In the genomic region with DNA sequence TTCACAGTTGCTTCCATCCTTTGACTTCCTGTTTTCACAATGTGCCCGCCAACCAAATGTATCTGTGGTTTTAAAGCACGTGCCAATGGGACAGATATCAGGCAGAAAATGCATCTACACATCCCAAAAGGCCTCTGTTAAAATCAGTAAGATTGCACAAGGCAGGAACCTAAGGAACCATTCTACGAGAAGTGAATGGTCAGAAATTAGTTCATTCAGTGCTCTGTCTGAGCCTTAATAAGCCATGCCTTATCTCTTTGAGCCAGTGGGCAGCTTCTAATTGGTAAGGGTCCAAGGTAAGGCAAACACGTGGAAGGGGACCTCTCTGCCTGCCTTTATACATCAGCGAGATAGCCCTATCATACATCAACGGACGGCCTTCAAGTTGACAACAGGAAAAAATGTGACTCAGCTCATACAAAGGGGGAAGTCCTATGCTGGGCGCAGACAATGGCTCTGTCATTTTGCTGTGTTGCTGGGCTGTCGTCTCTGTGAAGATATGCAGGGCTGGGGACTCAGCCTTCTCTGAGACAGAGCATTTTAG, we compare ENCODE assay signal across 12 mouse cellular contexts.
DNase-seq lines count a peak whose midpoint lies in the region; ATAC-seq and TF ChIP-seq lines count a peak whose summit lies in the region.
"Had no signal": no experiment of that assay in that cellular context is flagged by ENCODE, and none has a peak within 500 bp of the region (broad histone marks: within the 10 kb centered on the region; RNA-seq: fewer than 3 reads in every experiment).

No protein-coding gene starts in this region.

- no peak for TF ChIP-seq RAD21 in MEL (IDR thresholded peaks at IDR 0.05; ENCODE audit: low read depth, low read length)

- peak; percentile 87 to 92 for TF ChIP-seq EP300 in MEL (IDR thresholded peaks at IDR 0.05; ENCODE audit: low read depth in 1 of 2, low read length in 2 of 2)

- H3K4me2 ChIP-seq in forebrain, embryonic 13.5 days = no peak overlapping the region
- H3K4me2 ChIP-seq: forebrain, embryonic 12.5 days; neural tube, embryonic 13.5 days had no signal

- H3K36me3 ChIP-seq in MEL (ENCODE audit: control insufficient read depth in 1 of 2, insufficient read depth in 2 of 2, low read length in 2 of 2) = peaks cover 0 to 60% of the 10 kb centered on the region in 2 experiments; a peak in 2 of 4 replicates
- H3K36me3 ChIP-seq in forebrain, embryonic 13.5 days (ENCODE audit: poor library complexity, severe bottlenecking) = no peaks in the 10 kb centered on the region
- H3K36me3 ChIP-seq: forebrain, embryonic 12.5 days; limb, embryonic 10.5 days; neural tube, embryonic 13.5 days had no signal

- TF ChIP-seq POLR2A in MEL (IDR thresholded peaks at IDR 0.05; ENCODE audit: control insufficient read depth in 1 of 2, insufficient read depth in 1 of 2, low read depth in 1 of 2, low read length in 2 of 2, poor library complexity in 1 of 2) = peak in 1 of 2 experiments; percentile 49; a peak in 1 of 4 replicates

- peak overlapping the region in 1 of 2 experiments; percentile 14; a peak in 1 of 4 replicates for H3K4me3 ChIP-seq in MEL (ENCODE audit: control insufficient read depth in 1 of 2, insufficient read depth in 1 of 2, low read depth in 2 of 2, low read length in 2 of 2)
- no peak overlapping the region for H3K4me3 ChIP-seq in forebrain, embryonic 13.5 days
- H3K4me3 ChIP-seq: forebrain, embryonic 12.5 days; limb, embryonic 10.5 days; neural tube, embryonic 13.5 days had no signal

- DNase-seq in kidney, postnatal 10 days = peak; percentile 10
- DNase-seq in kidney, postnatal 25 days = no peak
- DNase-seq in MEL (ENCODE audit: low read depth, low spot score) = peak; percentile 95
- peak; percentile 14 for DNase-seq in lung, postnatal 36 days
- no peak for DNase-seq in left cerebral cortex, postnatal 10 days (ENCODE audit: extremely low spot score in 1 of 2, low spot score in 2 of 2)
- no peak for DNase-seq in thymus, postnatal 4 days

- intact Hi-C loops in left cerebral cortex, postnatal 10 days (cut with DNase I) = no loop called here

- H3K27ac ChIP-seq in MEL (ENCODE audit: control insufficient read depth, low read depth, low read length) = peak overlapping the region; percentile 100
- H3K27ac ChIP-seq in forebrain, embryonic 13.5 days = no peak overlapping the region
- H3K27ac ChIP-seq: forebrain, embryonic 12.5 days; limb, embryonic 10.5 days; neural tube, embryonic 13.5 days had no signal

- no peaks in the 10 kb centered on the region for H3K9me3 ChIP-seq in MEL (replicated peaks; ENCODE audit: insufficient read depth, low read length)
- H3K9me3 ChIP-seq in forebrain, embryonic 13.5 days (replicated peaks) = no peaks in the 10 kb centered on the region
- H3K9me3 ChIP-seq: forebrain, embryonic 12.5 days; limb, embryonic 10.5 days; neural tube, embryonic 13.5 days had no signal

- peaks cover 46 to 54% of the 10 kb centered on the region in 2 experiments for H3K4me1 ChIP-seq in MEL (ENCODE audit: control insufficient read depth in 1 of 2, insufficient read depth in 2 of 2, low read length in 2 of 2)
- H3K4me1 ChIP-seq in forebrain, embryonic 13.5 days = no peaks in the 10 kb centered on the region
- H3K4me1 ChIP-seq: forebrain, embryonic 12.5 days; limb, embryonic 10.5 days; neural tube, embryonic 13.5 days had no signal

- ATAC-seq in common myeloid progenitor, adult 5-6 weeks (replicated peaks; ENCODE audit: low read depth, poor library complexity, severe bottlenecking) = peak; percentile 63
- no peak for ATAC-seq in forebrain, embryonic 13.5 days
- ATAC-seq: Patski had no signal

- no peaks in the 10 kb centered on the region for H3K27me3 ChIP-seq in MEL (ENCODE audit: control insufficient read depth in 1 of 2, insufficient read depth in 2 of 2, low read length in 2 of 2)
- H3K27me3 ChIP-seq in forebrain, embryonic 13.5 days = no peaks in the 10 kb centered on the region
- H3K27me3 ChIP-seq: forebrain, embryonic 12.5 days; neural tube, embryonic 13.5 days; Patski had no signal

- no peaks in the 10 kb centered on the region; the same call in 1 of the 2 replicates for H3K79me2 ChIP-seq in MEL (ENCODE audit: control insufficient read depth, insufficient read depth, low read length, poor library complexity)

- WGBS in forebrain, embryonic 13.5 days = 72% methylated on average over 9 of the region's 9 CpGs

- H3K9ac ChIP-seq in MEL (ENCODE audit: control insufficient read depth, low read depth, low read length, poor library complexity, severe bottlenecking) = peak overlapping the region; percentile 65
- no peak overlapping the region for H3K9ac ChIP-seq in forebrain, embryonic 13.5 days
- H3K9ac ChIP-seq: forebrain, embryonic 12.5 days; neural tube, embryonic 13.5 days had no signal

- TF ChIP-seq CTCF in MEL (IDR thresholded peaks at IDR 0.05 in 2 of 3, conservative IDR thresholded peaks at IDR 0.05 in 1 of 3; ENCODE audit: control insufficient read depth in 1 of 3, insufficient read depth in 1 of 3, low read depth in 2 of 3, low read length in 3 of 3, poor library complexity in 1 of 3, severe bottlenecking in 1 of 3) = no peak

TF ChIP-seq in MEL, 35 proteins besides CTCF, POLR2A, EP300 and RAD21:
- TF ChIP-seq KAT2A (conservative IDR thresholded peaks at IDR 0.05; ENCODE audit: low read depth, low read length) = peak; percentile 64
- TF ChIP-seq SIN3A (IDR thresholded peaks at IDR 0.05; ENCODE audit: low read length) = peak; percentile 89
- TF ChIP-seq UBTF (IDR thresholded peaks at IDR 0.05; ENCODE audit: borderline replicate concordance, insufficient read depth, low read depth, low read length) = no peak
- TF ChIP-seq USF1 (IDR thresholded peaks at IDR 0.05; ENCODE audit: low read depth, low read length) = peak; percentile 82
- no peak for TF ChIP-seq POLR2AphosphoS5 (IDR thresholded peaks at IDR 0.05; ENCODE audit: borderline replicate concordance, low read depth, low read length)
- TF ChIP-seq NELFE (IDR thresholded peaks at IDR 0.05; ENCODE audit: low read depth, low read length) = peak; percentile 54
- peak; percentile 90 for TF ChIP-seq RCOR1 (IDR thresholded peaks at IDR 0.05; ENCODE audit: low read depth, low read length)
- TF ChIP-seq TBP (IDR thresholded peaks at IDR 0.05; ENCODE audit: low read depth, low read length) = peak; percentile 77
- TF ChIP-seq MYB (IDR thresholded peaks at IDR 0.05; ENCODE audit: low read depth, low read length) = peak; percentile 55
- peak; percentile 95 for TF ChIP-seq E2F4 (IDR thresholded peaks at IDR 0.05; ENCODE audit: borderline replicate concordance, low read depth, low read length)
- peak; percentile 100 for TF ChIP-seq BHLHE40 (IDR thresholded peaks at IDR 0.05; ENCODE audit: borderline replicate concordance, low read depth, low read length)
- peak; percentile 98 for TF ChIP-seq MAX (IDR thresholded peaks at IDR 0.05; ENCODE audit: low read length)
- TF ChIP-seq ETS1 (IDR thresholded peaks at IDR 0.05; ENCODE audit: low read depth, low read length) = peak; percentile 94
- 0 out of 2 replicates have a peak, but pooled peaks have one; percentile 15 for TF ChIP-seq GABPA (IDR thresholded peaks at IDR 0.05; ENCODE audit: low read depth, low read length)
- TF ChIP-seq HCFC1 (IDR thresholded peaks at IDR 0.05; ENCODE audit: low read depth, low read length) = peak; percentile 65
- peak; percentile 93 for TF ChIP-seq GATA1 (IDR thresholded peaks at IDR 0.05; ENCODE audit: low read depth, low read length)
- peak; percentile 98 for TF ChIP-seq MYC (IDR thresholded peaks at IDR 0.05; ENCODE audit: low read depth, low read length)
- peak; percentile 90 for TF ChIP-seq TAL1 (IDR thresholded peaks at IDR 0.05; ENCODE audit: low read length)
- TF ChIP-seq ZC3H11A (IDR thresholded peaks at IDR 0.05; ENCODE audit: low read depth, low read length) = no peak; the same call in 1 of the 2 replicates
- TF ChIP-seq POLR2AphosphoS2 (IDR thresholded peaks at IDR 0.05; ENCODE audit: low read length) = peak; percentile 59; the same call in 1 of the 2 replicates
- no peak for TF ChIP-seq USF2 (IDR thresholded peaks at IDR 0.05; ENCODE audit: borderline replicate concordance in 1 of 2, insufficient read depth in 1 of 2, low read depth in 1 of 2, low read length in 2 of 2)
- peak; percentile 81 for TF ChIP-seq ZMIZ1 (IDR thresholded peaks at IDR 0.05; ENCODE audit: low read depth, low read length)
- no peak; the same call in 1 of the 2 replicates for TF ChIP-seq SMC3 (IDR thresholded peaks at IDR 0.05; ENCODE audit: low read depth, low read length)
- peak; percentile 92 for TF ChIP-seq MXI1 (IDR thresholded peaks at IDR 0.05; ENCODE audit: low read depth, low read length)
- TF ChIP-seq TCF12 (IDR thresholded peaks at IDR 0.05; ENCODE audit: low read depth, low read length) = peak; percentile 95
- TF ChIP-seq ZKSCAN1 (IDR thresholded peaks at IDR 0.05; ENCODE audit: low read depth, low read length) = no peak
- peak; percentile 61 for TF ChIP-seq MAFK (IDR thresholded peaks at IDR 0.05; ENCODE audit: borderline replicate concordance, low read depth, low read length)
- TF ChIP-seq ELF1 (IDR thresholded peaks at IDR 0.05; ENCODE audit: low read depth, low read length) = peak; percentile 39
- 0 out of 2 replicates have a peak, but pooled peaks have one; percentile 35 for TF ChIP-seq MEF2A (IDR thresholded peaks at IDR 0.05; ENCODE audit: extremely low read depth, insufficient replicate concordance, low read depth, low read length, poor library complexity, severe bottlenecking)
- TF ChIP-seq CHD2 (IDR thresholded peaks at IDR 0.05; ENCODE audit: low read length) = peak; percentile 44; the same call in 1 of the 2 replicates
- TF ChIP-seq NRF1 (IDR thresholded peaks at IDR 0.05; ENCODE audit: insufficient read depth, low read depth, low read length, poor library complexity, severe bottlenecking) = no peak
- TF ChIP-seq JUND (IDR thresholded peaks at IDR 0.05; ENCODE audit: low read depth, low read length) = peak; percentile 80; the same call in 1 of the 2 replicates
- TF ChIP-seq ZNF384 (IDR thresholded peaks at IDR 0.05; ENCODE audit: low read depth, low read length) = peak; percentile 46; the same call in 1 of the 2 replicates
- TF ChIP-seq MAZ (IDR thresholded peaks at IDR 0.05; ENCODE audit: low read depth, low read length) = peak; percentile 57; the same call in 1 of the 2 replicates

Comparison
In these comparisons a context has a peak if more than half of its experiments do, and no peak if none do; other contexts are left out.
1. DNase-seq: peak in kidney, postnatal 10 days (single experiment), MEL (single experiment) and lung, postnatal 36 days (single experiment); none in kidney, postnatal 25 days (0 of 2), left cerebral cortex, postnatal 10 days (0 of 2) and thymus, postnatal 4 days (single experiment).